Mouse (Mus musculus) bone marrow, adult 2 months (tissue): ENCODE results near the gene Phf13.

ENCODE experiments used
- CTCF ChIP-seq: fragments of 200-500 bp; IDR thresholded peaks from 2 replicates; pipeline ENCODE4 v1.5.1; 2011; ENCODE audit warnings: low read length, control low read depth; ENCODE audit not compliant: control insufficient read depth, insufficient read depth
- POLR2A ChIP-seq: fragments of 200-500 bp; IDR thresholded peaks from 2 replicates; pipeline ENCODE4 v1.6.1; 2011; ENCODE audit warnings: low read depth, mild to moderate bottlenecking, control low read depth, low read length, borderline replicate concordance; ENCODE audit not compliant: control insufficient read depth

GRCm38 (mm10) chr4:151948497-151949471, 47.3 kb downstream of the Phf13 start:
- TF ChIP-seq POLR2A (no peak), CTCF (no peak)
